Mouse (Mus musculus): Measurements from ENCODE around the gene Ncoa7. TPM values are rescaled to one million over a fixed set of nuclear protein-coding genes. Genes with fewer than 3 reads are reported as not detected.

The Ncoa7 gene
- polyA plus RNA-seq, 1 experiment from 2014 or later = 16.6 TPM

DNA sequence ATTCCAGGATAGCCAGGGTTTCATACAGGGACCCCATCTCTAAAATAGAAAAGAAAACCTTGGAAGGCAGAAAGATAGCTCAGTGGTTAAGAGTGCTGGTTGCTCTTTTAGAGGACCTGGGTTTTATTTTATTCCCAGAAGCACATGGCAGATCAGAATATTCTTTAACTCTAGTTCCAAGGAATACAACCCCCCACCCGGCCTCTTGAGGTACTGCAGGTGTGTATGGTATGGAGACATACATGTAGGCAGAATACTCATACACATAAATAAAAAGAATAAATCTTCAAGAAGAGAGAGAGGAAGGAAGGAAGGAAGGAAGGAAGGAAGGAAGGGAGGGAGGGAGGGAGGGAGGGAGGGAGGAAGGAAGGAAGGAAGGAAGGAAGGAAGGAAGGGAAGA, 72.3 kb downstream of the Ncoa7 start:
- Histone ChIP-seq H3K4me1 (no peaks in the 10 kb centered on the region), H3K27ac (no peak overlapping the region), H3K9ac (no peak overlapping the region), H3K27me3 (no peaks in the 10 kb centered on the region), H3K4me2 (no peak overlapping the region), H3K36me3 (no peaks in the 10 kb centered on the region), H3K9me3 (replicated peaks) (no peaks in the 10 kb centered on the region), H3K4me3 (replicated peaks) (no peak overlapping the region)
- 71% methylated on average over 1 of the region's 1 CpGs for WGBS
- ATAC-seq (replicated peaks; ENCODE audit: low FRiP score) = no peak

DNA sequence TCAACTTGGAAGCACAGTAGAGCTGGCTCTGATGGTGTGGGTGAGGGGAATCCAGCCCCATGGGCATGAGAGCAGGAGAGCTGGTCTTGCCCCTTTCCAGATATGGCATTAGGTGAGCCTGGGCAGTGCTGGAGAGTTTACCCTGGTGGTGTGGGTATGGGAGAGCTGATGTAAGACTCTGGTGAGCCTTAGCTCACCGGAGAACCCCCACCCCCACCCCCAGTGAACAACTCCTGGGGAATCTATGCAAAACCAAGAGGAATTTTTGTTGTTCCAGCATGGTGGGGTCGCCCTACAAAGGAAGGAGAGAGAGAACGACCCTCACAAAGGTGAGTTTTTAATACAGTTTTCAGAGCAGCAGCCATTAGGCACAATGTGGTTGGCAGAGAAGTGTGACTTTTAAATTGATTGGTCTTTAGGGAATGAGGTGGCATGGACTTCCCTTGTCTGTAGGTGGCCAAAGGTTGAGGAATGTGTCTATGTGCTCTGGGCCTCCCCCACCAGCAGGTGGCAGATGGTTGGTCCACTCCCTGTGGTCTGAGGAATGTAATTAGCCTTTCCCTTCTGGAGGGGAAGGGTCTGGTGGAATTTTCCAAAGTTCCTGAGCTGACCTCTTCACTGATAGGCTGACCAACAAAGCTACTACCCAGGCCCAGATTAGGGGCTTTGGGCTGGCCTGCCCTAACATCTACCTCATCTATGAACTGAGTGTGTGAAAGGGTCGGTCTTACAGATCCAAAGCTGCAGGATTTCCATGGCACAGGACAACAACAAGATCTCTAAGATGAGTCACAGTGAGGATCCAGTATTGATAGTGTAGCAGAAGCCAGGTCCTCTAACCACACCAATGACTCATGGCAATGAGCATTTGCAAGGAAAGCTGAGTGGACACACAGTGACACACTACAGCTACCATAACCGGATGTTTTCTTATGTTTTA, 73.7 kb downstream of the Ncoa7 start:
- Histone ChIP-seq H3K27me3 (no peaks in the 10 kb centered on the region), H3K9ac (no peak overlapping the region), H3K9me3 (replicated peaks) (no peaks in the 10 kb centered on the region), H3K4me2 (no peak overlapping the region), H3K4me1 (no peaks in the 10 kb centered on the region), H3K27ac (no peak overlapping the region), H3K4me3 (replicated peaks) (no peak overlapping the region), H3K36me3 (no peaks in the 10 kb centered on the region)
- 82% methylated on average over 5 of the region's 5 CpGs for WGBS
- peak; percentile 60 for ATAC-seq (replicated peaks; ENCODE audit: low FRiP score)

DNA sequence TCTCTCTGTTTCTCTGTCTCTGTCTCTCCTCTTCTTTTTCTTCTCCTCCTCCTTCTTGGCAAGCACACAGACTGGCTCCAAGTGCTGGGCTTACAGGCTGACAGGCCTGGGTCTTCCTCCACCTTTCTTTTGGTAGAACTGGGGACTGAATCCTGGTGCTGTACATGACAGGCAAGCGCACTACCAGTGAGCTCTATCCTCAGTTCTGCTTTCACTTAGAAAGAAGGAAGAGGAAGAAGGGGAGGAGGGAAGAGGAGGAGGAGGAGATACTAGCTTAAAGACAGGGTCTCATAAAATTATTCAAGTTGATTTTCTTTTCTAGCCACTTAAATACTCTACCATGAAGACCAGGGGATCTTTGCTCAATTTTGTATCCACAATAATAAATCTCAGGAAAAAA, 80.1 kb downstream of the Ncoa7 start:
- H3K4me3 ChIP-seq (replicated peaks) = no peak overlapping the region
- H3K36me3 ChIP-seq = peaks cover 19% of the 10 kb centered on the region
- ATAC-seq (replicated peaks; ENCODE audit: low FRiP score) = no peak
- 100% methylated on average over 1 of the region's 1 CpGs for WGBS
- H3K9ac ChIP-seq = no peak overlapping the region
- H3K4me1 ChIP-seq = peaks cover 2% of the 10 kb centered on the region; the same call in 1 of the 2 replicates
- H3K4me2 ChIP-seq = no peak overlapping the region
- no peak overlapping the region for H3K27ac ChIP-seq
- H3K27me3 ChIP-seq = no peaks in the 10 kb centered on the region
- no peaks in the 10 kb centered on the region for H3K9me3 ChIP-seq (replicated peaks)

GRCm38 (mm10) chr10:30720556-30720955, 82.6 kb downstream of the Ncoa7 start:
- Histone ChIP-seq H3K4me2 (no peak overlapping the region), H3K9me3 (replicated peaks) (no peaks in the 10 kb centered on the region), H3K27me3 (no peaks in the 10 kb centered on the region), H3K4me1 (peaks cover 2% of the 10 kb centered on the region; the same call in 1 of the 2 replicates), H3K4me3 (replicated peaks) (no peak overlapping the region), H3K36me3 (peaks cover 19% of the 10 kb centered on the region), H3K27ac (no peak overlapping the region), H3K9ac (no peak overlapping the region)
- peak; percentile 55; the same call in 1 of the 2 replicates for ATAC-seq (replicated peaks; ENCODE audit: low FRiP score)
- 77% methylated on average over 3 of the region's 3 CpGs for WGBS

- no peak overlapping the region for H3K27ac ChIP-seq
- ATAC-seq (replicated peaks; ENCODE audit: low FRiP score) = 0 out of 2 replicates have a peak, but pooled peaks have one; percentile 30
- H3K36me3 ChIP-seq = peaks cover 19% of the 10 kb centered on the region
- WGBS = 87% methylated on average over 1 of the region's 1 CpGs
- H3K4me2 ChIP-seq = no peak overlapping the region
- H3K9me3 ChIP-seq (replicated peaks) = no peaks in the 10 kb centered on the region
- no peak overlapping the region for H3K4me3 ChIP-seq (replicated peaks)
- H3K27me3 ChIP-seq = no peaks in the 10 kb centered on the region
- H3K9ac ChIP-seq = no peak overlapping the region
- peaks cover 2% of the 10 kb centered on the region; the same call in 1 of the 2 replicates for H3K4me1 ChIP-seq
These were observed 83.2 kb downstream of the Ncoa7 start for GRCm38 (mm10) chr10:30719947-30720346.

GRCm38 (mm10) chr10:30718703-30719340, 84.3 kb downstream of the Ncoa7 start:
- Histone ChIP-seq H3K36me3 (peaks cover 19% of the 10 kb centered on the region), H3K27me3 (no peaks in the 10 kb centered on the region), H3K9ac (no peak overlapping the region), H3K4me1 (peaks cover 2% of the 10 kb centered on the region; the same call in 1 of the 2 replicates), H3K4me2 (no peak overlapping the region), H3K4me3 (replicated peaks) (no peak overlapping the region), H3K9me3 (replicated peaks) (no peaks in the 10 kb centered on the region), H3K27ac (no peak overlapping the region)
- 21% methylated on average over 4 of the region's 4 CpGs for WGBS
- peak; percentile 80 for ATAC-seq (replicated peaks; ENCODE audit: low FRiP score)

DNA sequence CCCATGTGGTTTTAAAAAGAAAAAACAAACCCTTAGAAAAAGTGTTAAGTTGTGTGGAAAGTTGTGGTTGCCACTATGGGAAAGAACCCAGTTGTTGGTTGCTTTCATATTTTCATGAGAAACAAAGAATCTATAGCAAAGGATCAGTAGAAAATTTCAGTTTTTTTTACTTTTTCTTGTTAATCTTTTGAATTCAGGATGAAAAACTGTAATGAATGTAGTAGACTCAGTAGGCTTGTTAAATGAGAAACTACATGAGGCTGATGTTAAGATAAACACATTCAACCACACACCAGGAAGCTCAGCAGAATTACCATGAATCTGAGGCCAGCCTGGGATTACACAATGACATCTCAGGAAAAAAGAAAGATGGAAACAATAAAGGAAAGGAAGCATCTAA, 87.0 kb downstream of the Ncoa7 start:
- Histone ChIP-seq H3K27ac (no peak overlapping the region), H3K9ac (no peak overlapping the region), H3K27me3 (no peaks in the 10 kb centered on the region), H3K9me3 (replicated peaks) (no peaks in the 10 kb centered on the region), H3K4me2 (no peak overlapping the region), H3K36me3 (peaks cover 8% of the 10 kb centered on the region), H3K4me3 (replicated peaks) (no peak overlapping the region), H3K4me1 (peaks cover 2% of the 10 kb centered on the region; the same call in 1 of the 2 replicates)
- no peak for ATAC-seq (replicated peaks; ENCODE audit: low FRiP score)

DNA sequence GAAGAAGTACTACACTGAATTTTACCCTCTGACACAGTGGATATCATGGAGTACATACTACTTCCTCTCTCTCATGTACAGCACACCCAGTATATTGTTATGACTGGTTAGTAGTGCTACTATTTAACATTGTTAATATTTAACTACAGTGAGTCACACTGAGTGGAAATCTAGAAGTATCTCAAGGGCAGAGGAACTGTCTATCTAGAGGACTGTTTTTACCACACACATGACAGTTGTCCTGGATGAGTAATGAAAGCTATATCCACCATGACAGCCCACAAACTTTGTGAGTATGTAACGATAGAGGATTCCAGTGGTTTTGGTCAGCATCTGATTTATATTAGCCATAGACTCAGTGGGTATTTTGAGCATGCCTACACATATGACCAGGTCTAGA, 90.6 kb downstream of the Ncoa7 start:
- no peaks in the 10 kb centered on the region for H3K4me1 ChIP-seq
- H3K4me3 ChIP-seq (replicated peaks) = no peak overlapping the region
- H3K9me3 ChIP-seq (replicated peaks) = no peaks in the 10 kb centered on the region
- ATAC-seq (replicated peaks; ENCODE audit: low FRiP score) = no peak
- no peak overlapping the region for H3K9ac ChIP-seq
- no peak overlapping the region for H3K4me2 ChIP-seq
- H3K36me3 ChIP-seq = no peaks in the 10 kb centered on the region
- no peak overlapping the region for H3K27ac ChIP-seq
- 69% methylated on average over 1 of the region's 1 CpGs for WGBS
- no peaks in the 10 kb centered on the region for H3K27me3 ChIP-seq

DNA sequence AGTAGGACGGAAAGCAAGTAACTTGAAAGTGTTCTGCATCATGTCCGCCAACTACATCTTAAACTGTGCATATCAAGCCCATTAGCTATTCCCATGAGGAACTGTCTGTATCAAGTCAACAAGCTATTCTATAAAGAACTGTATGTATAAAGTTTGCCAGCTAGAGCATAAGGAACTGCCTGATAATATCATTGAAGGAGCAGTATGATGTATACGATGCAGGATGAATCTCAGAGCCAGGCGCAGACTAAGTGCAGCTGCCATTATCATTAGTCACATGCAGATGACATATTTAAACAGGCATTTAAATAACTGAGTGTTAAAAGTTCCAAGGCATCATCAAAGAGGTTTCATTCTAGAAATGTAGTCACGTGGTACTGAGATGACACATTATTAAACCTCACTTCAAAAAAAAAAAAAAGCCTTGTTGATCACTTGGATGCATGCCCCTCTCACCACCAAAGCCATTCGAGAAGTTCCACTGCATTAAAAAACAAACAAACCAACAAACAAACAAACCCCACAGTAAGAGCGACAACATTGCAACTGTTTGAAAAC, 93.2 kb downstream of the Ncoa7 start:
- Histone ChIP-seq H3K4me3 (replicated peaks) (no peak overlapping the region), H3K27me3 (no peaks in the 10 kb centered on the region), H3K4me2 (no peak overlapping the region), H3K4me1 (no peaks in the 10 kb centered on the region), H3K27ac (no peak overlapping the region), H3K36me3 (no peaks in the 10 kb centered on the region), H3K9ac (no peak overlapping the region), H3K9me3 (replicated peaks) (no peaks in the 10 kb centered on the region)
- WGBS = 87% methylated on average over 7 of the region's 7 CpGs
- no peak for ATAC-seq (replicated peaks; ENCODE audit: low FRiP score)

GRCm38 (mm10) chr10:30708039-30708438, 95.1 kb downstream of the Ncoa7 start:
- Histone ChIP-seq H3K27me3 (no peaks in the 10 kb centered on the region), H3K36me3 (peaks cover 8% of the 10 kb centered on the region), H3K4me2 (no peak overlapping the region), H3K4me1 (no peaks in the 10 kb centered on the region), H3K9ac (no peak overlapping the region), H3K27ac (no peak overlapping the region), H3K4me3 (replicated peaks) (no peak overlapping the region), H3K9me3 (replicated peaks) (no peaks in the 10 kb centered on the region)
- ATAC-seq (replicated peaks; ENCODE audit: low FRiP score) = peak; percentile 76
- WGBS = 58% methylated on average over 5 of the region's 5 CpGs

GRCm38 (mm10) chr10:30702663-30703062, 100.5 kb downstream of the Ncoa7 start:
- ATAC-seq (replicated peaks; ENCODE audit: low FRiP score) = no peak
- peaks cover 16% of the 10 kb centered on the region for H3K36me3 ChIP-seq
- H3K4me1 ChIP-seq = no peaks in the 10 kb centered on the region
- no peaks in the 10 kb centered on the region for H3K27me3 ChIP-seq
- no peak overlapping the region for H3K9ac ChIP-seq
- no peak overlapping the region for H3K4me2 ChIP-seq
- H3K4me3 ChIP-seq (replicated peaks) = no peak overlapping the region
- no peak overlapping the region for H3K27ac ChIP-seq
- 96% methylated on average over 1 of the region's 1 CpGs for WGBS
- H3K9me3 ChIP-seq (replicated peaks) = no peaks in the 10 kb centered on the region

DNA sequence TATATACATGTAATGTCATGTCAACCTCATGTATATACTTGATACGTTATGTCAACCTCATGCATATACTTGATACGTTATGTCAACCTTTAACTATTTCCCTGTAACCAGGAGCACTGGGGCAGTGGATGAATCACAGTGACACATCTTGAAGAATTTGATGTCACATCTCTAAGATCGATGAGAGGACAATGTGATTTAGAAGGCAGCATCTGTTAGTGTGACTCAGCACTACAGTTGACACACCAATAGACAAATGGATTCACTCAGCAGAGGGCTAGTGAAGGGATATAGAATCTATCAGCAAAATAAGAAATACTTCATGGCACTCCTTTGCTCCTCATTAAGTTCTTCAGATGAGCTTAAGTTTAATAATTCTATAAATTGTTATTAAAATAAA, 116.3 kb downstream of the Ncoa7 start:
- Histone ChIP-seq H3K4me2 (no peak overlapping the region), H3K9ac (no peak overlapping the region), H3K36me3 (peaks cover 22% of the 10 kb centered on the region), H3K27me3 (no peaks in the 10 kb centered on the region), H3K4me3 (replicated peaks) (no peak overlapping the region), H3K4me1 (no peaks in the 10 kb centered on the region), H3K27ac (no peak overlapping the region), H3K9me3 (replicated peaks) (no peaks in the 10 kb centered on the region)
- no peak for ATAC-seq (replicated peaks; ENCODE audit: low FRiP score)
- 93% methylated on average over 3 of the region's 3 CpGs for WGBS

Data from kidney, embryonic 15.5 days (tissue).